Mouse (Mus musculus): ENCODE data around the gene Klf12.
A peak's percentile ranks its signal among the peaks of the same experiment; 100 is the strongest.

Gene Klf12

DNA sequence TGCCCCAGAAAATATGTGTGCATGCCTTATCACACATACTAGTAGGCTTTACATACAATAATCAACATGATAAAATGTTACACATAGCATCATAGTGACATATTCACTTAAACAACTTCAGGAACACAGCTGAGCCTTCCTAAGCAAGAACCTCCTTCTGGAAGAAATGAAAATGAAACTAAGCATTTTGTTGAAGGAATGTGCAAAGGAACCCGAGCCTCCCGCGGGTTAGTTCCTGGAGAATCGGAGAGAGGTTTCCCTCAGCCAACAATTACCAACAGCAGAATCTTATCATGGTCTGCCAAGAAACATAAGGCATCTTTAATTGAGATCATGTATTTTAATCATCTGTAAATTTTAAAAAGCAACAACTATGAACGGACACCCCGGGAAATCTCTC, 257.8 kb downstream of the Klf12 start:
- DNase-seq (ENCODE audit: low spot score in 2 of 2) = no peak

DNA sequence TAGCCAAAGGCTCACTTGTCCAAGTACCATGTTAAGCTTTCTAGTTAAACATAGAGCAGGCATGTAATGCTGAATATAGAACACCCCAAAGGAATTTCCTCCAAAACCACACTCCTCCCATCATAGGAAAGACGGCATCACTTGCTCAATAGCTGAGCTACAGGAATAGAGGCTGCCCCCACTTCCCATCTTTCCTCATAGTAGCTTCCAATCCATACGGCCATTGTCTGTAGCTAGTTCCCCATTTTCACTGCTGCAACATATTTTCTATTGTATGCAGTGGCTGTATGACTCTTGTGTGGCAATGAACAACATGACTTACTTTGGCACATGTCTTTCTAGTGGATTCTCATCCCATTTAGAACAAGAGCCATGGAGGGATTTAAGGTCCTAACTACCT, 267.3 kb downstream of the Klf12 start:
- no peak for DNase-seq (ENCODE audit: low spot score in 2 of 2)

DNA sequence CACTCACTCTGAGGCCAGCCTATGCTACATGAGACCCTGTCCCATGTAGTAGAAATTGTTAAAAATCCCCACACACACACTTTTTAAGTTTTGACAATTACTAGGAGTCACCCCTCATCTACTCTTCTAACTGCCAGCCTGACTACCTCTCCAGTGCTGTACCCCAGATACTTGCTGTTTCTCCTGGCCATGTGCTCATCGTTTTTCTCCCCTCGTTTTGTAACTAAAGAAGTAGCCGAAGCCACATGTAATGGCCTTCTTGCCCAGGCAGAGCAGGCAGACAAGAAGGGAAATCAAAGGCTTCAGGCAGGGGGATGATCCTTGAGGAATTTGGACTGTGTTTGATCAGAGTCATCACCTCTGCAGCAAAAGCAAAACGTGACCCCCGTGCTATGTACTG, 274.0 kb downstream of the Klf12 start:
- DNase-seq (ENCODE audit: low spot score in 2 of 2) = no peak

DNA sequence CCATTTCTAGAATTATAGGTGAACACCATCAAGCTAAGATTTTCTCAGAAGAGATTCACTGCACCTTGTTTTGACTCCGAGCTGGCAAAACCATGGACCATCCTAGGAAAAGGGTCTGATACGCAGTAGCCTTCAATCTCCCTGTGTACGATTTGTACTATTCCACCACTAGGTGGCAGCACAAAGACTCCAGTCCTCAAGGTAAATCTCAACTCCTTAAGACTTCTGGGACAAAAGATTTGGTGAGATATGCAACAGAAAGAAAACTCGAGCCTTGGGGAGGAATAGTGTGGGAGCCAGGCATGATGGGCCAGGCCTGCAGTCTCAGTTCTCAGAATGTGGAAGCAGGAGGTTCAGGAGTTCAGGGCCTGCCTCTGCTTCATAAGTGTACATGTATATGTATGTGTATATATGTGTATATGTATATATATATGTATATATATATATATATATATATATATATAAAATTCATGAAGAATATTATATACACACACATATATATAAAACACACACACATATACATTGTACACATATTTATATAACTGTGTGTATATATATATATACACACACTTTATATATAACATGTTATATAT, 274.6 kb downstream of the Klf12 start:
- peak in 1 of 2 experiments; percentile 10 for DNase-seq (ENCODE audit: low spot score in 2 of 2)

DNA sequence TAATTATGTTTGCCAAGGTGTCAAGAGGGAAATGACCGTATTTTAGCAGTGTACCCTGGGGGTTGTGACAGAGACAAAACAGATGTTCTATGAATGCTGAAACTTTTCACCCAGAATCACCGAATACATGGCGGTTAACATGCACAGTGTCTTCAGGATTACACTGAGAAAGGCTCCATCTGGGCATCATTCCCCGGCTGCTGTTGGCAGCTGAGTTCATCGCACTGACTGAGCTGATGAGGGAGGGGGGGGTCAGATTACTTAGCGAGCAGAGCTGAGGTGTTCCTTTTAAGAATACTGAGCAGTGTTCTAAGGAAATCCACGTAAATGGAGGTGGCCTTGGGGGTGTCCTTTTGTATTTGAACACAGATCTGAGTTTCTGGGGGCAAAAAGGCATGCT, 301.0 kb downstream of the Klf12 start:
- no peak for DNase-seq (ENCODE audit: low spot score in 2 of 2)

DNA sequence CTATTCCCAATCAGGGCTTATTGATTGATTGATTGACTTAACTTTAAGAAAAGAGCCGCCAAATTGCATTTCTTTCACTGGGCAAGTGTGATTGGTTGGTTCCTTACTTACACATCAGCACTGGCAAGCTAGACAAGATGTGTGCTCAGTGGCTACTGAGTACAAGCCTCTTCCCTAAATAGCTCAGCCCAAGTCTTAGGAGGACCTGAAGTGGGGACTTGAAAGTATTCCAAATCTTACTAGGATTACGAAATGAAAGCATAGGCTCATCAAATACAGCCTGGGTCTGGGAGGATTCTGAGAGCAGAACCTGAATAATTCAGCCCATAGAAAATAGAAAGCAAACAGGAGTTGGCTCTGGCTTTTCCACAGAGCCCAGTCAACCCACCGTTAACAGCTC, 303.3 kb downstream of the Klf12 start:
- DNase-seq (ENCODE audit: low spot score in 2 of 2) = no peak

DNA sequence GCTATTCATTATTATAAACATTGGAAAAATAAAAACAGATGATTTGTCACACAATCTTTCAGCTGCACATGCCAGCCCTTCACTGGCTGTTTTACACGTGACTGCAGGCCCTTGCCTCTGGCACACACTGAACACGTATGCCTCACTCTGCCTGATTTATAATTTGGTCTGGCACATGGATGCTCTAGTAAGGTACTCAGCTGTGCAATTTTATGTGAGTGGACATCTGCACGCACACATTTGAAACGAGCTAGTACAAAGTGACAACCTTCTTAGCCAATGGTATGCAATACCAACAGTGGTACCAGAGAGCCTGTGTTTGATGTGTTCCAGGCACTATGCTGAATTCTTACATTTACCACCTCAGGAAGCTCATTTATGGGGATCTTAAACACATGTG, 316.6 kb downstream of the Klf12 start:
- DNase-seq (ENCODE audit: low spot score in 2 of 2) = no peak

DNA sequence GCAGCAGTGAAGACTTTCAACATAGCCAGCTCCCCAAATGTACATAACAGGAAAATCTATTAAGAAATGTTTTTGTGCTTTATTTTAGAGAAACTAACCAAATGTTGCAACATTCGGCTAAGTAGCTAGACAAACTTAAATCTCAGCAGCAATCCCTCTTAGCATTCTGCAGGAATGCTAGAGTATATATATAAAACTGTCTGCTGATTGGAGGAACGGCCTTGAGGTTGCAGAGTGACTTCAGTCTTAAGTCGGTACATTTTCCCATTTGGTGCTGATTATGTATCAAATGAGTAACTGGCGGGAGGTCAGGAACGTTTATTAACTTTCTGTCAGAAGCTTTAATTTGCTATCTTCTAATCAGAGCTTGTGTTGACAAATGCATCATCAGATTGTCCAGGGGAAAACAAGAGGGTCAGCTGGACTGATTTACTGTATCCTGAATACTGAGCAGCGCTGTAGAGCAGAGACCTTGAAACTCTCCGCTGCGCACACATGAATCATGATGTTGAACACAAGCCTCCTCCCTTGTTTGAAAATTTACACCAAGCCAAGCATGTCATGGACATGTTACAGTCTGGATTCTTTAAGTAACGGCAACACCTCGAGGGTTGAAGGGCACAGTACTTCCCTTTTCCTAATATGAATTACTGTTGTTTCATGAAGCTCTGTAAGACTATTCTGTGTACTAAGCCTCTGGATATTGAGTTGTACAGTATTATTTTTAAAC, 323.8 kb downstream of the Klf12 start:
- DNase-seq (ENCODE audit: low spot score in 2 of 2) = no peak

DNA sequence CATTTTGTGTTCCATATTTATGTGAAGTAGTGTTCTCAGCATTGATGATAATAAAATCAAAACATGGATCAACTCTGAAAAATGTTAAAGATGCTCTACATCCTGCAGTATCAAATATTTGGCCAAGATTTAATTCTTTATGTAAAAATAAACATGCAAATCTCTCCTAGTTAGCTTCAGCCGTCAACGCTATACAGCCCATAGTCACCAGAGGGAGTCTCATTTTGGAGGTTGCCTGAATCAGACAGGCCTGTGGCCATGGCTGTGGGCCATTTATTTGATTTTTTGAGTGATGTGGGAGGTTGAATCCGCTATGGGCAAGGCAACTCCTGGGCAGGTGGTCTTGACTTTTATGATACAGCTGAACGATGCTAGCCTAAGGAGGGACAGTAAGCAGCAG, 329.3 kb downstream of the Klf12 start:
- DNase-seq (ENCODE audit: low spot score in 2 of 2) = no peak

DNA sequence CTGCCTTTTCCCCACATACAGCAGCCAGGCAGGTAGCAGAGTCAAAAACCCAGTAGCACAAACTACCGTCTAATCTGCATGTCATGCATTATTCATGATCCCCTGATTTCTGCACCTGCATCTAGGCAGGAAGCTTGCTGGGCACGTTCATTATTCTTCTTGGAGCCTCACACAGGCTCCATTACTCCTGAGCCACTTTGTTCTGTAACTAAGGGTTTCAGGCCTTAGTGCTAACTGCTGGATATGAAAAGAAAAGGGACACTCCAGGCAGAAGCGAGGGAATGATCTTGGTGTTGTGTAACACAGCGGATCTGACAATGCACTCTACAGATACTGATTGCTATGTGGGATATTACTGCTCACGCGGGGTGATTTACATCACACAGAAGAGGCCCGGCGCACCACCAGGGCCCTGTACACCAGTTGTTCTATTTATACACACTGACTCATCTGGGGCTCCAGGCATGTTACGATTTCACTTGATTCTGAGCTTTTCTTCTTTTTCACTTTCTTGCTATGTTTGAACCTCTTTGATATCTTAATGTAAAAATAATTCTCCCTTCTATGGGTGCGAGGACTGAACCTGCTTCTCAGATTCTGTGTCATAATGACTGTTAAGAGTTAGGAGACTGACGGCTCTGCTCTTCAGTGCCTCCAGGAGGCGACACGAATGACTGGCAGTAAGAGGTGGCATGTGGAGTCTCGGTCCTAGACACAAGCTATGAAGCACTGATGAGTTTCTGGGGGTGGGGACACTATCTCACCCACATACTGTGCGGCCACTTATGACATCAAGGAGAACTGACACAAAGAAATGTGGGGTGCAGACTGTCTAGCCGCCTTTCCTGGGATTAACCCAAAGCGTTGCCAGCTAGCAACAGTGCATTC, 340.0 kb downstream of the Klf12 start:
- peak in 1 of 2 experiments; percentile 22 for DNase-seq (ENCODE audit: low spot score in 2 of 2)

DNA sequence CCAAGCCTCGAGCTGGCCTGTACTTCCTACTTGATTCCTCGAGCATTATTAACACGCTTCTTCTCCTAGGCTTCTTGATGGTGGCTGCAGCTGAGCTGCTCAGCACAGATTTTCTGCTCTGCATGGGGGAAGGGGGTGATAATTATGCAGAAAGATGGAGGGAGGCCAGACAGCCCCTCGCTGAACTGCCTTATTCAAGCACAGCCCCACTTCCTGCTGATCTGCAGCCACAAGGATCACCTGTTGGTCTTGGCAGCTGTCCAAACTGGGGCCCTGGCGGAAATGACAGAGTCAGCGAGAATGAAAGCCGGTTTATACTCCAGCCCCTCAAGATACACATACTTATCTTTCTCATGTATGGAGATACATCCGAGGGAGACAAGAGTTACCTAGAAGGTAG, 341.3 kb downstream of the Klf12 start:
- DNase-seq (ENCODE audit: low spot score in 2 of 2) = peak; percentile 44 to 67

DNA sequence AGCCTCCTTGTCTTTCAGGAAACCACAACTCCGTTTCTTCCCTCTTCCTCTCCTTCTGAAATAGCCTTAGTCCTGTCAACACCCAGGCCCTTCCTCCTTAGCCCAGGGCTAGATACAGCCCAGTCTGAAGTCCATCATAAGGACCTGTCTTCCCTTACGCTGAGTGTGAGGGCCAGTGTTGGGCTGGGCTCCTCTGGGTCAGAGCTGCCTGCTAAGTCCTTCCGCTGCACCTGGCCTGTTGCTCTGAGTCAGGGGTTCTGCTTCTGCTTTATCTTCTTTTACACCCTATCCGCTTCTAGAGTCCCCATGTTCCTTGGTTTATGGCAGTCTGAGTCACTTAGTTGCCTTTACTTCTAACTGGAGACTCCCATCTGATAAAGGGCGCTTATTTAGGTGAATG, 351.0 kb downstream of the Klf12 start:
- DNase-seq (ENCODE audit: low spot score in 2 of 2) = no peak

DNA sequence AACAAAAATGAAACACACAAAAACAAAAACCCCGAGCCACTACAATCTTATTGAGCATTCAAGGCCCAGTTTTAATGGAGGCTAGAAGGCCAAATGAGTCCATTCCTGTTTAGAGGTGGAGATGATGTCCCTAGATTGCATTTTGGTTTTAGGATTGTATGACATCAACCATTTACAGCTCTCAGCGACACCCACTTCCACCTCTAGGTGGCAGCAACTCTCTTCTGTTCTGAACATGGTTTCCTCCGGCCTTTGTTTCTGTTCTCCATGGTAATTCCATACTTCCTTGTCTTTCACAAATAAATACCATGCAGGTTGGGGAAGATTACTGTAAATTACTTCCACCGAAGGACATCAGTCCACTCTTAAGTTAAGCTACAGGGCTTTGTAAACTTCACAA, 352.6 kb downstream of the Klf12 start:
- peak; percentile 43 to 73 for DNase-seq (ENCODE audit: low spot score in 2 of 2)

DNA sequence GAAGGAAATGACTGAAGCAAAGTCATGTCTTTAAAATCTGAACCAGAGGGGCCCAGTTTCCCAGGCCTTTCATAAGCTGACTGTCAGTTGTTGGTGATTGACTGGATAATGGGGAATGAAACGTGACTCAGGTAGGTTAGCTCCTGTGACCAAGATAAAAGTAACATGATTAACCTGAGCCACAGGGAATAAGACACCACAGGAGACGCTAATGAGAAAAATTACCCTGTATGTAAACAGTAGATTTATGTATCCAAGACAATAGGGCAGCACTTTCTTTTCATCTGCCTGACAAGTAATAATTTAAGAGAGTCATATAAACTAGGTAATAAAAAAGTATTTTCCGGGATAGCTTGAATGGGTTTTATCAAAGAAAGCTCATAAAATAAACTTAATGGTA, 372.6 kb downstream of the Klf12 start:
- no peak for DNase-seq (ENCODE audit: low spot score in 2 of 2)

DNA sequence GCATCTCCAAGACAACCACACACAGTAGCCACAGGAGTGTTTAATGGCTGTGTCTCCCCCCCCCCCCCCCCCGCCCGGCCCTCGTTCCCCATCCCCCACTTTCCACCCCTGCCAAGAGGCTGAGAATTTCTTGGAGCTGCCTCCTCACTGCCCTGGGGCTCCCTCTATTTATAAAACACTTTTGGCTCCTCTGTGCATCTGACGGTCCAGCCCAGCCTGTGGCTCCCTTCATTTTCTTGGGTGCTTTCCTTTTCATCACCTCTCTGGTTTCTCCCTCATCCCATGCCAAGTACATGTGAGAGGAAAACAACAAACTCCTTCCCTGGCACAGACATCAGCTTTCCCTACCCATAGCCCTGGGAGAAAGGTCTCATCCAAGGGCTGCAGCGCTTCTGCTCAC, 373.6 kb downstream of the Klf12 start:
- no peak for DNase-seq (ENCODE audit: low spot score in 2 of 2)

DNA sequence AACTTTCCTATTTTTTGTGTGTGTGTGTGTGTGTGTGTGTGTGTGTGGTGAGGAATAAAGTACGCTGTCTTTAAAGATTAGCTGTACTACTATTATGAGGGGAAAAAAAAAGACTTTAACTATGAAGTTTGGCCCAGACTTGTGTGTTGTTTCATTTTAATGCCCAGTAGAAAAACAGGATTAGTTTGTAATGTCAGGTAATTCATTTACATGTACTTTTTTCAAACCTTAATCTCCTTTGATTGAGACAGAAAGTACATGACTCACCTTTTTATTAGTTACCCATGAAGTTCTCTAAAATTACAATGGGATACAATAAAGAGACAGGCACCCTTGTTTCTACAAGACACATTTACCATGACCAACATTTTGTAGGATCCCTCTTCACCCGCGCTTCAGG, 383.6 kb downstream of the Klf12 start:
- DNase-seq (ENCODE audit: low spot score in 2 of 2) = no peak

DNA sequence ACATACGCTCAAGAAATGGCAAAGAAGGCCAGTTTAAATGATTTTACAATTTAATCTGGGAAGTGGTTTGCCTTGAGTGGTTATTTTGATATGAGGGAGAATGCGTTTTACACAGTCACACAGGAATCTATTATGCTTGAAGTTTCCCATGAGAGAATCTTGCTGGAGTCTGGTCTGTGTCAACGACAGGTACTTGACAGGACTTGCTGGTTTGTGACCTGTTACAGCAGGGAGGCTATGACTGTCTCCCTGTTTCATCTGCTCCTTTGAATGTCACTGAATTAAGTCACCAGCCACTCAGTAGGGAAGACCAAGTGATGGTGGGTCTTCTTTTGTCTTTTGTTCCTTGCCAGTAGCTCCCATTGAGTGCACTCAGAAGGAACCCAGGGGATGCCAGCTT, 385.6 kb downstream of the Klf12 start:
- no peak for DNase-seq (ENCODE audit: low spot score in 2 of 2)

DNA sequence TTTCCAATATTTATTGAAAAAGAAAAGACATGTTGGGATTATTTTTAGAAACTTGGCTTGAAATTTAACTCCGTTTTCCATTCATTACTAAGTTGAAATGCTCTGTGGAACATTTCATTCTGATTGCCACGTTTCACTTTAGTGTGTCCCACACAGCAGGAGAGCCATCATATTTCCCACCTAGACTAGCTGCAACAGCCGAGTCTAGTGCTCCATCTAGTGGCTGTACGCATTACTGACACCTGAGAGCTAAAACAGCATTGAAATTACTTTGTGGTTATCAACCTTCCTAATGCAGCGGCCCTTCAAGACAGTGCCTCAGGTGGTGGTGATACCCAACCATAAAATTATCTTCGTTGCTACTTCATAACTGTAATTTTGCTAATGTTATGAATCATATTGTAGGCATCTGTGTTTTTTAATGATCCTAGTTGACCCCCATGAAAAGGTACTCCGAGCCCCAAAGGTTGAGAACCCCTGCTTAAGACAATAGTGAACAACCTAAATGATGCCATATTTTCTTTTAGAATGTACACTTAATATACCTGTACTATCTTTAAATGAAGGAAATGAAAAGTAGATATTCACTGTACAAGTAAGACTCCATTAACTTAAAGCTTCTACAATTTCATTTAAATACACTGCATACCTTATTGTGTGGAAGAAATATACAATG, 389.6 kb downstream of the Klf12 start:
- DNase-seq (ENCODE audit: low spot score in 2 of 2) = peak; percentile 53 to 65

DNA sequence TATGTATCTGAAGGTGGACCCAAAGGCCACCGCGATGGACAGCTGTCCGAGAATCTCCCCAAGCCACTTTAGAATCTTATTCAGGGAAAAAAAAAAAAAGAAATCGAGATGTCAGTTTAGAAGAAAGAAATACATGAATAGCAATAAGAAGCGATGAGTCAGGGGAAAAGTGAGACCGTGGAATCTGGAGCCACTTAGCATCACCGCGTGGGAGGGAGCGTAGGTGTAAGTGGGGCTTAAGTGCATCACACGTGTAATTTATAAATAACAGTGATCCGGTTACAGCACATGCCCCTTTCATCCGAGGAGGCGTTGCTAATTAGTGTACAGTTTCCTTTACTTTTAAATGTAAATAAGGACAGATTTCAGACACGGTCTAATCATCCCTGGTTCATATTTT, 390.4 kb downstream of the Klf12 start:
- DNase-seq (ENCODE audit: low spot score in 2 of 2) = peak; percentile 17 to 19

DNA sequence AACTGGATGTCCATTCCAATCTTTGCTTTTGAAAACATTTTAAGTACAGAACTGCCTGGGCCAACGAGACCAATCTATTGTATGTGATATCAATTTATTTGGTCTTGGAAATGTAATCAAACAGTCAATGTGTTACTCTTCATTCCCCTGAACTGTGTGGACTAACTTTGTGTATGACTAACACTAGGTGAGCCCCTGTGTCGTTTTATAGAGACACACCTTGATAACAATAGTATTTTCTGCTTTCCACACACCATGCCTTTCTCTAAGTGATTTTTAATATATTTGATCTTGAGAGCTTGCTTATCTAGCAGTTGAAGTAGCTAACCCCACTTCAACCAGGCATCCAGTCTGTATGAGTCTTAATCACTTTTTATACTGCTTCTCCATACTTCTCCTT, 398.0 kb downstream of the Klf12 start:
- no peak for DNase-seq (ENCODE audit: low spot score in 2 of 2)

DNA sequence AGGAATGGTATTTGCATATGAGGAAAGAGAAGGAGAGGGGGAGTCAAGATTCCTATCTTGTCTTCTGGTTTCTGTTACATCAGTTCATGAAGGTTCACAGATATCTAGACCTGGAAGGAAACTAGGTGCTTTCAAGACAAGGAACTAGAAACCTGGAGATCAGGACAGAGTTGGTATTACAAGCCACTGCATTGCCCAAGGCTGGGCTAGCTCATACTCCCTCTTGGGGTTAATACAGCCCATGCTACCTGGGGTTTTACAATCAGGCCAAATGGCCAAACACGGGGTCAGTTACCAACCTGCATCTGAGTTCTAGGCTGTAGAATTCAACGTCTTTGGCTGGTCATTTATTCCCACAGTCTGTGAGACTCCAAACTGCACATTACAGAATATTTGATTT, 398.9 kb downstream of the Klf12 start:
- no peak for DNase-seq (ENCODE audit: low spot score in 2 of 2)

DNA sequence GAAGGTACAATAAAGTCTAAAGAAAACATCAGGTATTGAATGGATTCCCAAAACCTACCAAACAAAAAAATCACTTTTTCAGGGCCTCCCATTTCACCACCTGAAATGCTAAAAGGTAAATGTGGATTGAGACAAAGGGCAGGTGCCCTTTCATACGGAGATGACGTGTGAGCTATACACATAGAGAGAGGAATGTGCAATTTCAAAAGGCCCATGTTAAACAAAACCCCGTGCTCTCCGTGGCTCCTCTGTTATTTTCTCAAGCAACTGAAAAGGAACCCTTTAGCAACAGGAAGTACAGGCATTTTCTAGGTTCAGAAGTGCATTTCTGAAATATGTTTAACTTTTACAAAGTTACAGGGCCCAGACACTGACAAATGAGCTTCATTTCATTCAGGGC, 399.4 kb downstream of the Klf12 start:
- DNase-seq (ENCODE audit: low spot score in 2 of 2) = no peak

Measured in frontal cortex, postnatal 10 days (tissue).